Mouse (Mus musculus) testis, adult 2 months (tissue): ENCODE results near the gene Atoh1.

Source experiments
- CTCF ChIP-seq: fragments of 200-500 bp; IDR thresholded peaks from 2 replicates; pipeline ENCODE4 v1.5.1; 2012; ENCODE audit warnings: low read depth, mild to moderate bottlenecking, inconsistent platforms, low read length, moderate library complexity; ENCODE audit not compliant: control insufficient read depth, insufficient read depth, insufficient replicate concordance
- POLR2A ChIP-seq: fragments of 200-500 bp; IDR thresholded peaks from 2 replicates; pipeline ENCODE4 v1.6.1; 2012; ENCODE audit warnings: low read depth, mild to moderate bottlenecking, inconsistent platforms, low read length, moderate library complexity; ENCODE audit not compliant: control insufficient read depth

- TF ChIP-seq CTCF (no peak), POLR2A (no peak)
Measured at GRCm38 (mm10) chr6:64728499-64729198, at the start of gene Atoh1.
